Mouse (Mus musculus): ENCODE measurements around the gene Pla2g3.

DNA sequence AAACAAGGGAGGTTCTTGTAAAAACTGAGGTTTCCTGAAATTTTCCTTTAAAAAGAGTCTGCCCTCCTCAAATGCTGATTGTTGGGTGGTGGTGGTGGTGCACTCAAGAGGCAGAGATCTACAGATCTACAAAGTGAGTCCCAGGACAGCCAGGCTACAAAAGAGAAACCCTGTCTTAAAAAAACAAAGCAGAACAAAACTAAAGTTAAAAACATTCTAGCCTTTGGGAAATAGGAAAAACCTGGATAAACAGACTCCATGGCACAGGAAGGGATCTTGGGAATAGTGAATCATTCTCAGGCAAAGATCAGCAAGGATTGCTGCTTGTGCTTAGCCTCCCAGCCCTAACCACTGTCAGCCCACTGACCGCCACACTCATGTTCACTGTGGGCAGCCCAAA, 25.2 kb upstream of the Pla2g3 start:
- TF ChIP-seq EP300 (IDR thresholded peaks at IDR 0.05; ENCODE audit: insufficient read depth, low read depth, low read length): no peak
- TF ChIP-seq POLR2A (IDR thresholded peaks at IDR 0.05; ENCODE audit: insufficient read depth, low read length): no peak
